Mouse (Mus musculus) activated CD4-positive, CD25-positive, alpha-beta regulatory T cell, adult 4 months (primary cell): ENCODE measurements around the gene Ak2. TPM values are rescaled to one million over a fixed set of nuclear protein-coding genes. Genes with fewer than 3 reads are reported as not detected.

Experiments
- ATAC-seq: one replicate; pipeline ENCODE4 v1.8.0; 2017
- polyA plus RNA-seq, 2 experiments: library from polyadenylated mRNA; unstranded; fragments of 100-300 nt; shearing (Covaris generic); gene quantifications; one replicate each; pipeline ENCODE4 v1.2.1; 2017

Gene Ak2
- 100 to 1,000 TPM in 1 of 2 experiments, 10 to 100 TPM in 1; 62.4 to 108 TPM for polyA plus RNA-seq

DNA sequence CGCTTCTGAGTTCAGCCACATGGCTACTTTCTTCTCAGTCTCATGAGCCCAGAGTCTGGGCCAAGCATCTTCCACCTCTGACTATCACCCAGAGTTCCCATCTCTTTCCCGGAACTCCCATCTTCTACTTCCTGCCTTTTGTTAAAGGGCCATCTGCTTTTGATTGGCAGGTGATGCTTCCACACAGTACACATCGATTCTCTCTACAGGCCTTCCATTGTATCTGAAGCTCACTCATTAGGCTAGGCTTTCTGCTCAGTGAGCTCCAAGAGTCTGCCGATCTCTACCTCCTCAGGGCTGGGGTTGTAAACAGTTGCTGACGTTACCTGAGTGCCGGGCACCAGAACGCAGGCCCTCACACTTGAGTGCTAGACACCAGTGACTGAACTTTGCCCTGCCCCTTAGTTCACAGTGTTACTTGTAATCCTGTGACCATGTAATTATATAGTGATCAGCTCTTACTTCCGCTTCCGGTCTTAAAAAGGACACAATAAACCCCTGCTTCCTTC, at the start of gene Ak2:
Gene Ak2 (plus strand): TSS at position 459 of the 509 bp plus-strand sequence.
- no peak for ATAC-seq

DNA sequence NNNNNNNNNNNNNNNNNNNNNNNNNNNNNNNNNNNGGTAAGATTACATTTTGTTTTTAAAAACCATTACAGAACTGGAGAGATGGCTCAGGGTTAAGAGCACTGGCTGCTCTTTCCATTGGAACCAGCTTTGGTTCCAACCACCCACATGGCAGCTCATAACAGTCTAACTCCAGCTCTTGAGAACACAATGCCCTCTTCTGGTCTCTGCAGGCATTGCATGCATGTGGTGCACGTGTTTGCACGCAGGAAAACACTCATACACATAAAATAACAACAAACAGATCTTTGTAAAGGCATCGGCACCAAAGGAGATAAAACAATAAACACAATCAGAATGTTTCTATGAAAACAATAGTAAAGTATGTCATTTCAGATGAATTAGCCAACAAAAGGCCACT, 49.4 kb upstream of the Ak2 start:
- ATAC-seq: no peak

DNA sequence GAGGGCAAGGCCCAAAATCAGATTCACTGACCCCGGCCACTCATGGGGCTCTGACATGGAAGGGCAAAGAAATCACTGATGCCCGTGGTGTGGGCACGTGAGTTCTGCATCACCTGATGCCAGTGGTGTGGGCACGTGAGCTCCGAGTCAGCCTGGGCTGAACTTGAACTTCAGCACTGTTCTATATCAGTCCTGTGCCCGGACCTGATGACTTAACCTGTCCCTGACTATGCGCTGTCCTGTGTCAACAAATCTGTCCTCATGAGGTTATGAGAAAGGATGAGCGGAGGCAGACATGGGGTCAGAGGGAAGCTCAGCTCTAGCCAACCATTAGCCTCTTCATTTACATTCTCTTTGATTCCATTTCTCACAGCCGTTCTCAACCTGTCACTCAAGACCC, 45.0 kb upstream of the Ak2 start:
- no peak for ATAC-seq

DNA sequence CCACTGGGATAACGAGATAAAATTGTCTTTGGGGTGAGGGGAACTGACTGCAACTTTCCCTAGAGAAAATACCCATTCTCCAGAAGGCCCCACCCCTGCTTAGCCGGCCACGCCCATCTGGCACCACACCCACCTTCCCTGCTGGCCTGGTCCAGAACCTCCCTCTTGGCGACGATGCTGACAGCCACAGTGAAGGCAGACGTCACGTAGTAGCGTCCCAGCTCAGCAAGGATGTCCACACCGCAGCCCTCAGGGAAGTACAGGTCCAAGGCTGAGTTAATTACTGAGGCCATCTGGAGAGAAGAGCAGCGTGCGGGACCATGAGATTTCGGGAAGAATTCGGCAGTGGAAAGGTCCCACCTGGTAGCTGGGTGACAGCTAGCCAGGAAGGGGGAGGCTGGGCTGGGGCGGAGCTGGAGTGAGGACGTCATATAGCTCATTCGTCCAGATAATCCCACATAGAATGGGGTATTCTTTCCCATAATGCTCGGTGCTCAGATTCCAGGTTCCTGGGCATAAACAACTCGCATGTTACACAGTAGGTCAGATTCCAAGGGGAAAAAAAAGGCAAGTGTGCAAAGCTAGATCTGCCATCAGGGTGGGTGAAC, 44.3 kb upstream of the Ak2 start:
- ATAC-seq: no peak

DNA sequence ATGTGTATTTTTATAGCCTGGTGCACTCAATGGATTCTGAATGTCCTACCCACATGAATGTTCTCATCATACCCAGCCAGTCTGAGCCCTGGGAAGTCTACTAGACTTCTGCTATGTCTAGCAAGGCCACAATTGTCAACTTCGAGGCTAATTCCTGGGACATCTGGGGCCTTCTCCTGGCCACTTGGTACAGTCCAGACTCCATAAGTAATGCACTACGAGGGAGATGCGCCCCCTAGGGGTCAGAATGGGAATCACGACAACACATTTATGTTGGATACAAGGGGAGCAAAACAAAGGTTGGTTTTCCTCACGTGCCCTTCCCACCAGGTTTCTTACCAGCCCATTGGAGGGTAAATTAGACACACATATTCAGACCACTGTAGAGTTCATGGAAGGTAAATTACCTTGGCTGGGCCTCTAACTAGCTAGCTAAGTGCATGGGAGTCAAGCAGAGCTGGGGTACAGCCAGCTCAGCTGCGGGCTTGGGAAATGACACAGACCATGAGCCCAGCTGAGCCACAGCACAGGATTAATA, 43.6 kb upstream of the Ak2 start:
- ATAC-seq: no peak

DNA sequence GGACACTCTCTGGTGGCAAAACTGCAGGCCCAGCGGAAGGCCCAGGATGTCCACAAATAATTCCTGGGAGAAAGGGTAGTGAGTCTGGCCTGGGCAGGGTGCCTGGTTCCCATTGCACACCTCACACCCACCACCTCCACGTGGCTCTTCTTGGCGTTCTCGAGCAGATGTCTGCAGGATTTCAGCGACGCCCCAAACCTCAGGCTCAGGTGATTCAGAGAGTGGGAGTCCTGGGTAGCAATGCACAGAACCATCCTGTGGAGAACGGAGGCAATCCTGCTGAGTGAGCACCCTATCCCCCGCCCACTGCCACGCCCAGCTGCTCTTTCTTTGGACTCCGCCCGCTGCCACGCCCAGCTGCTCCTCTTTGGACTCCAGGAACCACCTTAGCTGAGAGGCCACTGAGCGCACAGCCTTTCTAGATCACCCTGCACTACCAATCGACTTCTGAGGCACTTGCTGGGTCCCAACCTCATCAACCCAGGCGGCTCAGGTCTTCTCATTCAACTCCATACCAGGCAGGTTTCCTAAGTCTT, 42.2 kb upstream of the Ak2 start:
- no peak for ATAC-seq

DNA sequence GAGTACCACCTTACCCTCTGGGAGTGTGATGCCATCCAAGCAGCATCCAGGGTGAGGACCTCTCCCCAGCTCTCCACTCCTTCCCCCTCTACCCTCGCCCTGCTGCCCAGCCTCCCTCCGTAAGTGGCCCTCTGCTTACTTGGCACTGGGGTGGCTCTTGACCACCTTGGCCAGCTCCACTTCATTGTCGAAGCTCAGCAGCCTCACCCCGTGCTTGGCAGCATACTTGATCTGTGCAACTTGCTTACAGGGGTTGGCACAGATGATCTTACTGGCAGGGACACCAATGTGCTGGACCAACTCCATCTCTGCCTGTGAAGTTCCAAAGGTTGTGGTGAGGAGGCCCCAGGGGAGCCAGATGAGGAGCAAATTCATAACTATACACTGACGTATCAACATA, 41.3 kb upstream of the Ak2 start:
- ATAC-seq: no peak

DNA sequence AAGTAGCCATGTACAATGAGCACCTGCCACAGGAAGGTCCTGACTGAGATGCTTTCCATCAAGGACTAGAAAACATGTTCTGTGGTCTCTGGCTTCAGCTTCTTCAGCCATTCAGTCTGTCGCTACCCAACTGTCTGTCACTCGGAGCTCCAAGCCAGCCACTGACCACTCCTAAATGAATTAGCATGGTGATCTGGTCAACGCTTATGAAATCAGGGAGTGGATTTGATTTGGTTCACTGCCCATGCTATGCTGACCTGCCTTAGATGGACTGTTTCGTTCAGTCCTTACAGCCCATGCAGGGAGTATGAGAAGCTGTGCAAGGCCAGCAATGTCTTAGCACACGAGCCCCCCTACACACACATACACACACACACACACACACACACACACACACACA, 37.9 kb upstream of the Ak2 start:
- no peak for ATAC-seq

DNA sequence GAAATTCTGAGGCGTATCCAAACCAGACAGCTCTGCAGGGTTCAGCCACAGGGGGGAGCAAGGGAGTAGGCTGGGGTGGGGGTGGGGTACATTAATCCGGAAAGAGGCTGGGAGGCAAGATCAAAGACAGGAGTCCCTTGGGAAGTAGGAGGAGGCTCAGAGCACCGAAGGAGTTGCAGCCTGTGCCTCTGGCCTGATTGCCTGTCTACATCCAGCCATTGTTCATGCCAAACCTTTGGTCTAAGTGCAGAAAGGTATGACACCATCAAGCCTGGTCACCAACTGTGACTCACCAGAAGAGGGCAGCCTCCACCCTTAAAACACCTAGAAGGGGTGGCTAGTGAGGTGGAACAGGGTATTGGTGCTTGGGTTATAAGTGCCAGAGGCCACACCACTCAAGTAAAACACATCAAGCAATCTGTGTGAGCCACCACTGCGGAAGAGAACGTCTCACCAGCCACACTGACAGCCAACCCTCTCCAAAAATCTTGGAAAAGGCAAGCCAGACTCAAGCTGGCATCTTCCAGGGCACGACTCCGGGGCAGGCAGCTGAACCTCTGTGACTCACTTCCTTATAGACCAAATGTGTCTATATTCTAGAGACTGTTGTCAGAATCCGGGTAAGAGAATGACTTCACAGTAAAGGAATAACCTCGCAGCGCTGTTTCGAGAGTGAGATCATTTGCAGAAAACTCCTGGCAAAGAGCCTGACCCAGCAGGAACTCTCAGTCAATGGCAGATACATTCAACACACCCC, 34.4 kb upstream of the Ak2 start:
- peak; percentile 65 for ATAC-seq

DNA sequence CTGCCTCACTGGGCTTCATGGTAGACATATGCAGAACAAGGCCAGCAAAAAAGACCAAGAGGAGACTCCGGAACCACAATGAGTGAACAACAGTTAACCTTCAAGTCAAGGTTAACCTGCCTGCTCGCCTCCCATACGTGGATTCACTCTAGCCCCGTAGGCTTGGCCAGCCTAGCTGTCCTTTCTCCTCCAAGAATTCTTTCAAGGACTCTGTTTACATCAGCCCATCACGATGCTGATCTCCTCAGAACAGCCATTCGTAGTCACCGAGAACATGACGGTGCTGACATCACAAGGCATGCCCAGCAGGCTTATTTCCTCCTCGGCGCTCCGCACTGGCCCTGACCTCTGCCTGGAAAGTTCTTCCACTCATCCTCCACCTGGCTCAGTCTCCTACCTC, 33.6 kb upstream of the Ak2 start:
- ATAC-seq: no peak

DNA sequence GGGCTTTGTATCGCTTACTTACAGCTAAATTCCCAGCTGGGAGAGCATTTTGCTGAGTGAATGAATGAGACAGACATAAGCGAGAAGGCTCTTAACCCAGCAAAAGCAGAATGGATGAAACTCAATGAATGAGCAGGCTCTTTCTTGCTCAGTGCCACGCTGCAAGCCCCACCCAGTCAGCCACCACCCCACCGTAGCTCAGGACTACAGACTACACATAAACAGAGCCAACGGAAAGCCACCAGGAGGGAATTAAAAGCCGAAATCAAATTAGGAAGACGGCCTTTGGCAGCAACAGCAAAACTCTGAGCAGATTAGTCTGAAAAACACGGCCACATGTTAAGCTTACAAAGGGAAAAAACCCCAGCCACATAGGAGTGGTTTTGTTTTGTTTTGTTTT, 32.9 kb upstream of the Ak2 start:
- ATAC-seq: no peak

DNA sequence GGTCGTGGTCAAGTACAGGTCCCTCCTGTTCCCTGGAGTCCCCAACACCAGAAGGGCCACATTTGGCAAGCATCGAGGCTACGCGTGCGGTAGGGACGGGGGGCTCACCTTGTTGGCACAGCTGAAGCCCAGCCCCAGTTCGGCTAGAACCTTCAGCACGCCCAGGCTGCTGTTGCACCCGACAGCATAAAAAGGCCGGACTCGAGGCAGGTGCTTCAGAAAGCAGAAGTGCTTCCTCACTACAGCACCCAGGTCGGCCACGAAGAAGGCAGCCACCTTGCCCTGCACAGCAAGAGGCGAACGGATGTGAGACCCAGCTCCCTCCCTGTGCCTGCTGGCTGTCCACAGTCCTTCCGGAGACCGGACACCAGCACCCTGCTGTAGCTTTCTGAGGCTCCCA, 32.1 kb upstream of the Ak2 start:
- ATAC-seq: no peak

DNA sequence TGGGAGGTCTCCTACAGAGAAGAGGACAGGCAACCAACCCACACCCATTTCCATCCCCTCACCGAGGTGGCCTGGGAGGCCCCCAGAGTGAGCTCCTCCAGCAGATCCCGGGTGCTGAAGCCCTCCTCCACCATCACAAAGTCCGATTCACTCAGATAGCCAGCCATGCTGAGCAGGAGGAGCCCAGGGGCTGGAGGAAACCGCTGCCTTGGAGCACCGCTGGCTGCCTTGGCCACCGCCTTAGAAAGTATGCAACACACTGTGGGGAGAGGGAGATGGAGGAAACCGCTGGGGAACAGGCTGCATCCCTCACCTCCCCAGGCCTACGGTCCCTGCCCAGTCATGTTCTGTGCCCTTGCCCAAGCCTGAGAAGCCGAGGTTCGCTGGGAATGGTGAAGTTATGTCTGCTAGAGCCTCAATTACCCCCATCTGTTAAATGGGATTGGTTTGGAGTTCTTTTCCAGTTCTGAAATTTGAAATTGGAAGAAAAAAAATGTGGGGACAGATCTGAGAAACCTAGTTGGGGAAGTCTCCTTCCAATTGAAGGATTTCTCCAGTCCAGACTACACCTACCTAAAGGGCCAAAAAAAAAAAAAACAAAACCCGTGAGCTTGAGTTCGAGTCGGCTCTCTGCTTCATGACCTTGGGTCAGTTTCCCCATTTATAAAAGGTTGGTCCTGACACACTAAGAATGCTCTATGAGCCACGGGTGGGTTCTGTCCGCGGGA, 30.3 kb upstream of the Ak2 start:
- ATAC-seq: no peak

DNA sequence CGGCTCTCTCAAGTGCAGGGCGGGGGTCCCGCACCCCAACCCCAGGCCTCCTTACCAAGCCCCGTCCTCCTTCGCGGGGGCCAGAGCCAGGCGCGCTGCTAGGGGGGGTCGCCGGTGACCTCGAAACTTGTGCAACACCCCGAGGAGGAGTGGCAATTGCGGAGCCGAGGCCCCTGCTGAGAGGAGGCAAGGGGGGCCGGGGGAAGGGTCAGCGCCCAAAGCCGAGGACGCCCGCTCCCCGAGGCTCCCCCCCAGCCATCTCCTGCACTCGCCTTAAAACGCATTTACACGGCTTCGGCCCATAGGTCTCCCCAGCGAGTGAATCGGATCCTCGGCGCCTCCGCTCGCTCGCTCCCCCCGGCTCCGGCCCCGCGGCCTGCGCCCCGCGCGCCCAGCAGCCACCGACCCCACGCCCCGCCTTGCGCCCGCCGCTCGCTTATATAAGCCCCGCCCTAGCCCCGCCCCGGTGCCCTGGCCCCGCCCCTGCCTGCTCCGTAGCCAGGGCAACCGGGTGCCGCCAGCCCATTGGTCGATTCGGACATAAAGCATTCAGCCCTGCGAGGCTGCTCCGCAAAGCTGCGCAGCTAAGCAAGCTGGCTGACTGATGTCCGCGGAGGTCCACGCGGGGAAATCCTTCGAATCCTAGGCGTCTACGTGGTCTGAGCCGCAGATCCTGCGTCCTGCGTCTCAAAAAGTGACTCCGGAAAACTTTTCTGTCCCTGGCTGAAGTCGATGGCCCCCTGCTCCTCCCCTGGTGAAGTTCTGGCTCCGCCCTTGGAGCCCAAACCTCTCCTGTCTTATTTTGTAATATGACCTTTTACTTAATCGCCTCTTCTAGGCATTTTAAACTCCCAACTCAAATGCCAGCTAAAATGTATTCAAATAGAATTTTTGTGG, 29.5 kb upstream of the Ak2 start, which contains the start of gene Azin2:
Gene Azin2 (minus strand): TSS at position 414 of the 897 bp plus-strand sequence.
- ATAC-seq: peak; percentile 94

DNA sequence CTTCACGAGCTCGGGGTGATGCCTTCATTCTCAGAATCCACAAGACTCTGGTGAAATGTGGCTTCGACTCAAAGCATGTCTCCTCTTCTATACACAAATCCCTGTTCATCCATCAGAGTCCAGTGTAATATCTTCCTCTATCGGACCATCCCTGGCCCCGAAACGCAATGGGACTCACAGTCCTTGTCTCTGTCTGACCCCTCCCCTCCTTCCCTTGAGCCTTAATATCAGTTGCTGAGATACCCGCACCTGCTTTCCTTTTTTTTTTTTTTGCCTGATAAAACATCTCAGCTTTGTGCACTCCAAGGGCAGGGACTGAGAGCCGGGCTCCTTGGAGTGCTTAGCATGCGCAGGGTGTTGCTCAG, 28.9 kb upstream of the Ak2 start:
- ATAC-seq: no peak

DNA sequence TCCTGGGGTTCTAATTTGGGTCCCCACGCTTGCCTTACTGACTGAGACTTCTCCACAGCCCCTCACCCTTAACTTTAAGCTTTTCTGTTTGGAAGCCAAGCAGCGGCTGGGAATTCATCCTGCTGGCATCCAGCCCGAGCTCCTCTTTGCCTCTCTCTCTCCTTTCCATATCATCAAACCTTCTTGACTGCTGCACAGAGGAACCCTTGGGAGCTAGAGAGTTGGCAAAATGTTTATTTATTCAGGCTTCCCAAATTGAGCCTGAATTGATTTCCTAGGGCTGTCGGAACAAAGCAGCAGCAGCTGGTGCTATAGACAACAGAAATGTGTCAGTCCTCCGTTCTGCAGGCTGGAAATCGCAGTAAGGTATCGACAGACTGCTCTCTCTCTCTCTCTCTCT, 25.0 kb upstream of the Ak2 start:
- no peak for ATAC-seq

DNA sequence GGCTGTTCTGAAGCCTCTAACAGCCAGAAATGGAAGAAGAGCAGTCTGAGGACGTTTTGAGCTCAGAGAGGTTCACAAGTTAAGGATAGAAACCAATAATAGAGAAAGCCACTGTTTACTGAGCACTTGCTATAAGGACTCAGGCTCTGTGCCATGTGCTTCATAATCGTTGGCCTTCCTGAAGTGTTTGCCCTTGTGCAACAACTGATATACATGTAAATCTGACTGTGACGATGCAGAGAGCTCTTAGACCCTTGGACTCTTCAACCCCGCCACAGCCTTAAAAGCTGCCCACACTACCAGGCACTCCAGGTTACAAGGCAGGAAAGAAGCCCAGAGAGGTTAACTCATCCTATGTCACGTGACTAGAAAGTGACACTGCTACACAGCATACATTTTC, 22.7 kb upstream of the Ak2 start:
- no peak for ATAC-seq

DNA sequence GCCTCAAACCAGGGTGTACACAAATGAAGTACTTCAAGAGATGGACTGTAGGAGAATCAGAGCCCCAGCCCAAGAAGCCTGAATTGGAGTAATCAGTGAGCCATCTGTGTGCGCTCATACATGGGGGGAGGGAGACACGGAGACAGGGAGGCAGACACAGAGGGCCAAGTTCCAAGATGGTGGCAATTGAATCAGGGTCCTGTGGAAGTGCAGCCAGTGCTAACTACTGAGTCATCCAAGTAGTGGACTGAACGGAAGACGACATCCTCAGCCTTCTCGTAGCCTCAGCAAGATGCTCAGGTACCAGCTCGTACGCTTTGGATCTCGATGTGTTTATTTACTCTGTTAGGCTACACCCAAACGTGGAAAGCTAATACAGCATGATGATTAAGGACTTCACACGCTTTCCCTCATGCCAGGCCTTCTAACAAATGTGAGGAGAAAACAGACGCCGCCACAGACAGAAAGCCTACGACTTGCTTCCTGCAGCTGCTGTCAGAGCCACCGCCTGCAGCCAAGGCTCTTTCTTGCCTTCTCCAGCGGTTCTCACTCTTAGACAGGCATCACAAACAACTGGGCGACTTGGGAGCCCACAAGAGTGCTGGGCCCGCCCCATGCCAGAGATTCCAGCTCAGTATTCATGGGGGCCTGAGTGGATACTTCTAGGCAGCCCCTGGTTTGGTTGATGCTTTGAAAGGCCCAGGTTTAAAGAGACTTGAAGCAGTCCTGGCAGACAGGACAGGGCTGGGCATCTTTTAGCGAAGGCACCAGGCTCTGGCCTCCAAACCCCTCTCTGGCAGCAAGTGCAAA, 21.9 kb upstream of the Ak2 start:
- no peak for ATAC-seq

DNA sequence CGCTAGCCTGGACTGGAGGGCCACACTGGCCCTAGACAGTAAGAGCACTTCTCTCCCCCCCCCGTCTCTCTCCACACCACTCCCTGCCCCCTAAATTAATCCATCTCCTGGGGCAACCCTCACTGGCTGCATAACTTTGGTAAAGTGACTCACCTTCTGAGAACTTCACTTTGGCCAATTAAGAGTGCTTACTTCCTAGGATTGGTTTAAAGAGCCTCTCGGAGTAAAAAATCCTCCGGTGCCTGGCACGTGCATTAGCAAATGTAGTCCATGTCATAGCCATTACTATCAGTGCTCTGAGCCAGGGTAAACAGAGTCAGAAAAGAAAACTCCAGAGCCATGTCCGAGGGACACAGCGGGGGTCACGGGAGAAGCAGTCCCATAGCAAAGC, 21.3 kb upstream of the Ak2 start:
- ATAC-seq: no peak

DNA sequence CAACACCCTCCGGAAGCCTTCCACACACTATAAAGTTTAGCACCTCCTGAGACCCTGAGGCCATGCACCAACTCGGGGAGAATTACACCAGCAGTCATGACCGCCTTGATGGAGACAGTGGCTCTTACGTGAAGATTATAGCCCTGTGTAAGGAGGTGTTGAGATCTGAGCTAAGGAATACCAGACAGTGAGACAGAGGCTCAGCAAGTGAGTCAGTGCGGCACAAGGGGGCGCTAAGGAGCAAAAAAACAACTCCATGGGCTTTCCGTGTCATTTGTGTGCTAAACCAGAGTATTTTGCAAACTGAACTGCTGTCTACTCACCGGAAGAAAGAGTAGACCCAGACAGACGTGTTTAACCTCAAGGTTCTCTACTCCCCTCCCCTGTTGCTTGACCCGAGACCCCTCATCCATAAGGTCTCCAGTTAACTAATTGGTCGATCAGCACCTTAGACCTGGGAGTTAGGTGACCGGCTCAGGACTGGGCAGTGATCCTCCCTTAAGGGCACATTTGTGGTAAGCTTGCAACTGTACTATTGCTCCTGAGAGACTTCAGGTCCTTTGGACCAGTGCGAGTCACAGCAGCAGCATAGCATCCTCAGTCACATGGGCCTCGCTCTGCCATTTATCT, 20.6 kb upstream of the Ak2 start:
- peak; percentile 76 for ATAC-seq

DNA sequence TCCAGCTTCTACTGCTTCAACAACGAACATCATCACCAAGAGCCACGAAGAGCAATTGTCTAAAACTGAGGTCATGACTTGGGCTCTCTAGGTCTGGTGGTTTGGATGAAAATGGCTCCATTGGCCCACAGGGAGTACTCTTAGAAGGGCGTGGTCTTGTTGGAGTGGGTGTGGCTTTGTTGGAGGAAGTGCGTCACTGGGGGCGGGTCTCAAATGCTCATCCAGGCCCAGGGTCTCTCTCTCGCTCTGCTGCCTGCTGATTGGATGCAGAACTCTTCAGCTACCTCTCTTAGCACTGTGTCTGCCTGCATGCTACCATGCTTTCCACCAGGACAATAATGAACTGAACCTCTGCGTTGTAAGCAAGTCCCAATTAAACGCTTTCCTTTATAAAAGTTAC, 17.1 kb upstream of the Ak2 start:
- no peak for ATAC-seq
